Mouse (Mus musculus) cortical plate, adult 2 months (tissue): ENCODE measurements around the gene Plbd1. TPM values are rescaled to one million over a fixed set of nuclear protein-coding genes. Genes with fewer than 3 reads are reported as not detected.

Source experiments
- H3K27ac ChIP-seq: fragments of 200-500 bp; 2 replicates; pipeline ENCODE4 v1.5.1; 2012; ENCODE audit warnings: low read length, control low read depth, inconsistent platforms; ENCODE audit not compliant: insufficient read depth
- H3K4me1 ChIP-seq: fragments of 200-500 bp; 2 replicates; pipeline ENCODE4 v1.6.1; 2011; ENCODE audit warnings: low read length; ENCODE audit not compliant: control insufficient read depth, insufficient read depth
- H3K4me3 ChIP-seq: fragments of 200-500 bp; 2 replicates; pipeline ENCODE4 v1.5.1; 2011; ENCODE audit warnings: mild to moderate bottlenecking, low read length, control low read depth; ENCODE audit not compliant: insufficient read depth
- CTCF ChIP-seq: fragments of 200-500 bp; IDR thresholded peaks from 2 replicates; pipeline ENCODE4 v1.5.1; 2011; ENCODE audit warnings: mild to moderate bottlenecking, control low read depth, low read length; ENCODE audit not compliant: insufficient read depth; ENCODE audit errors: extremely low read depth
- POLR2A ChIP-seq: fragments of 200-500 bp; IDR thresholded peaks from 2 replicates; pipeline ENCODE4 v1.6.1; 2011; ENCODE audit warnings: mild to moderate bottlenecking, low read length, control low read depth; ENCODE audit not compliant: insufficient read depth; ENCODE audit errors: extremely low read depth
- polyA plus RNA-seq: library from polyadenylated mRNA; depleted of rRNA; stranded (reverse); fragments of >200 nt; gene quantifications from 2 replicates; pipeline ENCODE4 v1.2.3, GENCODE M21; 2012

Plbd1 gene
- polyA plus RNA-seq, 1 experiment = 0.19 TPM

DNA sequence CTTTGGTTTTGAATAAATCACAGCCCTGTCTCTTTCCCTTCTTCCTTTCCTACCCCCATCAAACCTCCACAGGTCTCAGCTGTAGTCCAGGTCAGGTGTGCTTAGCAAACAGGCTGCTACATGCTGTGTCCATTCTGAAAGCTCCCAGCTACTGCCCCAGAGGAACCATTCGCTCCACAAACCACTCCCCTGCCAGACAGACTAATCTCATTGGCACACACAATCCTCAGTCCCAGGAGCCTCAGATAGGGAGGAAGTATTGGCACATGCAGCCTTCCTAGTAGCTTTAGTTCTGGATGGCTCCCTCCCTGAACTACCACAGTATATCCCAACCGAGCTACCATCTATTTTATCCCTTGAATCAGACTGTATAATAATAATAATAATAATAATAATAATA lies 17.7 kb upstream of the Plbd1 start:
- Histone ChIP-seq H3K4me3 (no peak overlapping the region), H3K4me1 (no peaks in the 10 kb centered on the region), H3K27ac (no peak overlapping the region)
- TF ChIP-seq CTCF = no peak
- TF ChIP-seq POLR2A = no peak

GRCm38 (mm10) chr6:136674935-136675334 lies 13.2 kb upstream of the Plbd1 start:
- H3K4me3 ChIP-seq = no peak overlapping the region
- TF ChIP-seq CTCF = no peak
- TF ChIP-seq POLR2A = no peak

GRCm38 (mm10) chr6:136672467-136672866 lies 10.7 kb upstream of the Plbd1 start:
- TF ChIP-seq POLR2A (no peak), CTCF (no peak)
- H3K4me1 ChIP-seq = no peaks in the 10 kb centered on the region; the same call in 1 of the 2 replicates
- no peak overlapping the region for H3K27ac ChIP-seq
- H3K4me3 ChIP-seq = no peak overlapping the region

More at GRCm38 (mm10) chr6:136674935-136675334, 13.2 kb upstream of the Plbd1 start:
- Histone ChIP-seq H3K4me1 (no peaks in the 10 kb centered on the region; the same call in 1 of the 2 replicates), H3K27ac (no peak overlapping the region)

- H3K27ac ChIP-seq = no peak overlapping the region
- H3K4me1 ChIP-seq = no peaks in the 10 kb centered on the region; the same call in 1 of the 2 replicates
- no peak overlapping the region for H3K4me3 ChIP-seq
- TF ChIP-seq CTCF (no peak), POLR2A (no peak)
These were observed 7.5 kb upstream of the Plbd1 start for GRCm38 (mm10) chr6:136669274-136669673.

- TF ChIP-seq CTCF (no peak), POLR2A (no peak)
- no peaks in the 10 kb centered on the region; the same call in 1 of the 2 replicates for H3K4me1 ChIP-seq
- H3K27ac ChIP-seq = no peak overlapping the region
- no peak overlapping the region for H3K4me3 ChIP-seq
These were observed 6.7 kb upstream of the Plbd1 start for GRCm38 (mm10) chr6:136668266-136668986.

DNA sequence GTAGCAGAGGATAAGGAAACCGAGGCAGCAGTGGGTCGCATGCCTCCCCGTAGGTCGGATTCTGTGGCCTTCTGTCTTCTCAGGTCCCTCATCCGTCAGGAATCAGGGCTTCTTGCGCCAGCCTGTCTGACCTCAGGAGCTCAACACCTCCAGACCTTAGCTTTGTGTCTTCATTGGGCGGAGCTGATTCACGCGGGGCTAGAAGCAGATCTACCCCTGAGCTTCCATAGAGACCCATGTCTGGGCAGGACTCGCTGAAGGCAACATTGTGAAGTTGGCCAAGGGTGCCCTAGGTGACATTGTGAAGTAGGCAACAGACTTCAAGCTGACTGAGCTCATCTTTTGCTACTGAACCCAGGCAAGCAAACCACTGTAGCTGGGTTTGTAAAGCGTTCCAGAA lies 335 bp upstream of the Plbd1 start:
- H3K4me1 ChIP-seq = no peaks in the 10 kb centered on the region
- TF ChIP-seq POLR2A = no peak
- TF ChIP-seq CTCF = no peak
- H3K27ac ChIP-seq = no peak overlapping the region
- no peak overlapping the region for H3K4me3 ChIP-seq

DNA sequence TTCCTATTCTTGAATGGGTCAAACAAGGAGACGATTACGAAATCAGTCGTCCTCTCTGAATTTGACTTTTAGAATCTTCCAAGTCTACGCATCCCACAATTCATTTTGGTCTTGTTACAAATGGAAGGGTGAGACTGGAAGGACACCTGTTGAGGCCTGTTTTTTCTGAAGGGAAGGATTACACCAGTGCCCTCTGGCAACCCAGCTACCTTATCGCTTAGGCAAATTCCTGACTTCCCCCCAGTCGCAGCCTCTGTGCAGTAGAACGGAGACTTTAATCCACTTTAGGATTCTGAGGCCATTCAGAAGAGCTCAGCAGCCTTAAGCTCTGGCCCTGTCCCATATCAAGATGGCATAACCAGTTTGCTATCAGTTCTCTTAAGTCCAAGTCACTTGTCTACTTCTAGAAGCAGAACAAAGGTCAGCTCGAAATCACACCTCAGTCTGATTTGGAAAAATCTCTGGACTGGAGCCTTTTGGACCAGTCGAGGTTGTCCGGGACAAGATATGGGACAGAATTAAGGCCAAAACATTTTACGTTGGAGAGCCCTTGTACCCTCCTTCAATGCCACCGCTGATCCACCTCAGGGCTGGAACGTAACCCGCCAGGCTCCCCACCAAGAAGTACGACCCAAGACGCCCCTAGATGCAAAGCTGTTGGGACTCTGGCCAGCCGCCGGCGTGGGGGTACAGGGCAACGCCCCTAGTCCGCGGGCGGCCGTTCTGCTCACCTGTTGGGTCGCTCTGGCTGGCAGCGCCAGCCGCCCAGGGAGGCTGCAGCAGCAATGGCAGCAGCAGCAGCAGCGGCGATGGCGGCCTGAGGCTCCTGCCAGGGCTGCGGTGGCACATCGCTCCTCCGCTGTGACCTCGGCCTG lies 660 bp downstream of the Plbd1 start:
- H3K4me1 ChIP-seq = no peaks in the 10 kb centered on the region
- H3K4me3 ChIP-seq = no peak overlapping the region

GRCm38 (mm10) chr6:136659226-136659625 lies 2.5 kb downstream of the Plbd1 start:
- Histone ChIP-seq H3K4me1 (no peaks in the 10 kb centered on the region), H3K27ac (no peak overlapping the region), H3K4me3 (no peak overlapping the region)
- TF ChIP-seq POLR2A (no peak), CTCF (no peak)

More for the DNA sequence above, 660 bp downstream of the Plbd1 start:
- TF ChIP-seq CTCF (no peak), POLR2A (no peak)
- no peak overlapping the region for H3K27ac ChIP-seq

DNA sequence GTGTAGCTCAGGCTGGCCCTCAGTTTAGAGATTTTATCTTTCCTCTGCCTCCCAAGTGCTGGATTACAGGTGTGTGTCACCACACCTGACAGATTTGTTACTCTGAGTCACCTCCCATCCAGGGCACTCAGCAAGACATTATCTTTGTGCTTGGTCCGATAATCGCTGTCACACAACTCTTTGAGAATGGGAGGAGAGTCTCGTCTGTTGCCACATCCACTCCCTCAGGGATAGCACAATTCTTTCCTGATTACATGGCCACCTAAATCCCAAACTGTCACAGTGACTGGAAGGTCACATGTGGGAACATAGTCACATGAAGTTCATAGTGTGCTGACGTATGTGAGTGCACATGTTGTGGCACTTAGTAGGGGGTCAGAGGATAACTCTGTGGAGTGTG lies 3.4 kb downstream of the Plbd1 start:
- TF ChIP-seq CTCF (no peak), POLR2A (no peak)
- Histone ChIP-seq H3K4me3 (no peak overlapping the region), H3K27ac (no peak overlapping the region), H3K4me1 (no peaks in the 10 kb centered on the region)

DNA sequence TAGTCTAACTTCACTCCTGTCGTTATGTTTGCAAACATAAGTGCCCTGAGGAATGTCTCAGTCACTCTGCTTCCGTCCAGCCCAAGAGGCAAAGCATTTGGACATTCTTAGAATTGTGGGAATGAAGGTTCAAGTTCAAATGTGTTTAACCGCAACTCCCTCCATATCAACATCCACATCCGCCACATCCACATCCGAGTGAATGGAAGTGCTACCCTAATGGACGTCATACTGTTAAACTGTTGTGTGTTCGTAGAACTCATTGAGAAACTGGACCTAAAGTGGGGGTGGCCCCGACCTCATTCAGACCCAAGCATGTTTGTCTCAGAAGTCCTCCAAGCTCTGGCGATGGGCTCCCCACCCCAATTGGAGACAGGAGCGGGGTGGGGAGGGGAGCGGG lies 5.9 kb downstream of the Plbd1 start:
- no peak overlapping the region for H3K4me3 ChIP-seq
- no peak overlapping the region for H3K27ac ChIP-seq
- no peak for TF ChIP-seq POLR2A
- TF ChIP-seq CTCF = no peak
- H3K4me1 ChIP-seq = no peaks in the 10 kb centered on the region
